Mouse (Mus musculus) B cell, adult (primary cell): ENCODE data around the gene Mau2. TPM values are rescaled to one million over a fixed set of nuclear protein-coding genes. Genes with fewer than 3 reads are reported as not detected.

Source experiments
- total RNA-seq: library from RNA; stranded (reverse); gene quantifications from 4 replicates; pipeline ENCODE4 v1.2.4, GENCODE M21; 2023; ENCODE audit not compliant: inconsistent age

Mau2 gene
- total RNA-seq: 125 to 133 TPM (median 128 TPM) in 4 replicates

GRCm38 (mm10) chr8:70042583-70043455, at the start of gene Mau2, which contains the start of gene Sugp1:
Gene Mau2 (minus strand): TSS chr8:70042734.
Gene Sugp1 (plus strand): TSS chr8:70042813.

GRCm38 (mm10) chr8:70083285-70083684, 40.8 kb upstream of the Mau2 start, which contains the start of gene Hapln4:
Gene Hapln4 (plus strand): TSS chr8:70083457.

GRCm38 (mm10) chr8:70072441-70073069, 30.0 kb upstream of the Mau2 start, which contains the start of gene Tm6sf2:
Gene Tm6sf2 (plus strand): TSS chr8:70072924.

GRCm38 (mm10) chr8:69995776-69996588, 46.6 kb downstream of the Mau2 start, which contains the start of gene Gatad2a:
Gene Gatad2a (minus strand): TSS chr8:69996384.

Other genes starting within 250 kb of the Mau2 start
- 407 to 426 TPM (median 414 TPM) in 4 replicates for gene Gmip, start 234.1 kb downstream of the Mau2 start, total RNA-seq
- gene Lpar2, start 220.3 kb downstream of the Mau2 start, total RNA-seq: 6.2 to 7.4 TPM (median 6.7 TPM) in 4 replicates
- 6.1 to 8.6 TPM (median 7.4 TPM) in 4 replicates for gene Pbx4, start 210.2 kb downstream of the Mau2 start, total RNA-seq
- 0.16 TPM in 1 of 4 replicates, not detected in the others for gene Cilp2, start 155.0 kb downstream of the Mau2 start, total RNA-seq
- gene Tssk6, start 140.6 kb downstream of the Mau2 start, total RNA-seq: 0.67 to 1.2 TPM (median 0.78 TPM) in 4 replicates
- 46.3 to 55.9 TPM (median 52.5 TPM) in 4 replicates for gene Ndufa13, start 140.2 kb downstream of the Mau2 start, total RNA-seq
- gene Yjefn3, start 140.0 kb downstream of the Mau2 start, total RNA-seq: 2.5 to 3.1 TPM in 2 of 4 replicates, not detected in the others
- gene Gatad2a, start 46.4 kb downstream of the Mau2 start, total RNA-seq: 95.7 to 102 TPM (median 98.3 TPM) in 4 replicates
- 41.6 to 48.4 TPM (median 45.4 TPM) in 4 replicates for gene Sugp1, start 79 bp upstream of the Mau2 start, total RNA-seq
- gene Tm6sf2, start 30.2 kb upstream of the Mau2 start, total RNA-seq: 0.35 to 0.66 TPM in 2 of 4 replicates, not detected in the others
- not detected in 4 replicates for gene Hapln4, start 40.7 kb upstream of the Mau2 start, total RNA-seq
- 0.13 to 0.24 TPM (median 0.20 TPM) in 4 replicates for gene Ncan, start 78.1 kb upstream of the Mau2 start, total RNA-seq
- gene Nr2c2ap, start 88.6 kb upstream of the Mau2 start, total RNA-seq: 22.5 to 33.6 TPM (median 27.3 TPM) in 4 replicates
- gene Rfxank, start 96.4 kb upstream of the Mau2 start, total RNA-seq: 30.4 to 37.4 TPM (median 32.7 TPM) in 4 replicates
- 46.7 to 62.2 TPM (median 55.3 TPM) in 4 replicates for gene Borcs8, start 96.8 kb upstream of the Mau2 start, total RNA-seq
- gene Mef2b, start 97.0 kb upstream of the Mau2 start, total RNA-seq: 1.6 to 4.9 TPM (median 3.8 TPM) in 4 replicates
- gene Tmem161a, start 129.6 kb upstream of the Mau2 start, total RNA-seq: 42.7 to 53.5 TPM (median 46.6 TPM) in 4 replicates
- 5.0 to 6.2 TPM (median 5.4 TPM) in 4 replicates for gene Slc25a42, start 169.6 kb upstream of the Mau2 start, total RNA-seq
- 63.2 to 81.3 TPM (median 69.3 TPM) in 4 replicates for gene Sugp2, start 191.5 kb upstream of the Mau2 start, total RNA-seq
- 6.2 to 12.6 TPM (median 7.9 TPM) in 4 replicates for gene Armc6, start 191.7 kb upstream of the Mau2 start, total RNA-seq
- 7.0 to 10.2 TPM (median 8.9 TPM) in 4 replicates for gene Homer3, start 240.1 kb upstream of the Mau2 start, total RNA-seq